Mouse (Mus musculus): Measurements from ENCODE around the gene Cxcl9. TPM values are rescaled to one million over a fixed set of nuclear protein-coding genes. Genes with fewer than 3 reads are reported as not detected.

Cxcl9 gene
- polyA plus RNA-seq, 1 experiment = not detected

DNA sequence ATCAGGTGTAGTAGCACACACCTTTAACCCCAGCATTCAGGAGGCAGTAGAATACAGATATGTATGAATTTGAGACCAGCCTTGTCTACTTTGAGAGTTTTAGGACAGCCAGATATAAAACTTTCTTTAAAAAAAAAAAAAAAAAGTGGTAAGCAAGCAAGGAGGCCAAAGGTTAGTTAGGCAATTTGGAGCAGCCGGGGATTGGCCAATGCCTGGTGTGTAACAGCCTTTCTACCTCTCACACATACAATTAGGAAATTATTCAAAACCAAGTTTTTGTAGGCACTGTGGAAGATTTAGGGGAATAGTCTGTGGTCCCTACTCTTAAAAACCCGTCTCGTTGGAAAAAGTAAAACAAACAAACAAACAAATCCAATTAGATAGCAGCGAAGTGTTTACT lies 5.3 kb downstream of the Cxcl9 start:
- H3K4me3 ChIP-seq (ENCODE audit: insufficient read depth, low read length) = no peak overlapping the region
- TF ChIP-seq CTCF (IDR thresholded peaks at IDR 0.05; ENCODE audit: extremely low read depth, insufficient read depth, low read length) (no peak), POLR2A (IDR thresholded peaks at IDR 0.05; ENCODE audit: extremely low read depth, insufficient read depth, low read length) (no peak)
- no peak overlapping the region for H3K27ac ChIP-seq (ENCODE audit: insufficient read depth, low read length)
- no peaks in the 10 kb centered on the region for H3K4me1 ChIP-seq (ENCODE audit: control insufficient read depth, insufficient read depth, low read length)

DNA sequence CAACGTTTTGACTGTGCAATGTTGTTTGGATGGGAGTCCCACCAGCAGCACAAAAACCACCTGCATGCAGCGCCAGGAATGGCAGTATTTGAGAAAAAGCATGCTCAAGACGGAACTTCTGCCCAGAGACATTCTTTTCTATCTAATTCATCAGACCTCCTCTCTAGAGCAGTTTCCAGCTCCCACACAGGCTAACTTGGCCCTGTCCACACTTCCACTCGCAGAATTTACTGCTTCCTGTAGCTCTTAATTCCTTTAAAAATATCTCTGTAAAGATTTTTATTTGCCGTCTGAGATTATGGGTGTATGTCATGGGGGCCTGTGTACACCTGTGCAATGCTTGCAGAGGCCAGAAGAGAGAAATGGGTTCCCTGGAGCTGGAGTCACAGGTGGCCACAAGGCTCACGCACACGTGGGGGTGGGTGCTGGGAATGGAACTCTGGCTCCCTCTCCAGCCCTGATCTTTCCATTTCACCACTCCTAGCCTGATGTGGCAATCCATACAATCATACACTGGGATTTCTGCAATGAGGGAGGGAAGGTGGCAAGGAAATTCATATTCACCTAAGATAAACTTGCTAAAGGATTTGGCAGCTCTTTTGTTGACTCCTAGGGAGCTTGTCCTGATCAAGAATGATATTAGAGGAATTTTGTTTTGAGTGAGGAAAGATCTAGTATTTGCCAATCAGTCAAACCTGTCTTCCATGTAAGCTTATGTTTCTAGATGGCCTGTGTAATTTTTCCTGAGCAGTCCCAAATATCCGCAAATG lies 6.1 kb downstream of the Cxcl9 start:
- Histone ChIP-seq H3K4me1 (ENCODE audit: control insufficient read depth, insufficient read depth, low read length) (no peaks in the 10 kb centered on the region), H3K27ac (ENCODE audit: insufficient read depth, low read length) (no peak overlapping the region), H3K4me3 (ENCODE audit: insufficient read depth, low read length) (no peak overlapping the region)
- TF ChIP-seq POLR2A (IDR thresholded peaks at IDR 0.05; ENCODE audit: extremely low read depth, insufficient read depth, low read length) (no peak), CTCF (IDR thresholded peaks at IDR 0.05; ENCODE audit: extremely low read depth, insufficient read depth, low read length) (no peak)

GRCm38 (mm10) chr5:92318596-92318995 lies 9.3 kb downstream of the Cxcl9 start:
- no peak overlapping the region for H3K4me3 ChIP-seq (ENCODE audit: insufficient read depth, low read length)
- no peak overlapping the region for H3K27ac ChIP-seq (ENCODE audit: insufficient read depth, low read length)
- no peaks in the 10 kb centered on the region for H3K4me1 ChIP-seq (ENCODE audit: control insufficient read depth, insufficient read depth, low read length)
- TF ChIP-seq POLR2A (IDR thresholded peaks at IDR 0.05; ENCODE audit: extremely low read depth, insufficient read depth, low read length) (no peak), CTCF (IDR thresholded peaks at IDR 0.05; ENCODE audit: extremely low read depth, insufficient read depth, low read length) (no peak)

- Histone ChIP-seq H3K27ac (ENCODE audit: insufficient read depth, low read length) (no peak overlapping the region), H3K4me3 (ENCODE audit: insufficient read depth, low read length) (no peak overlapping the region), H3K4me1 (ENCODE audit: control insufficient read depth, insufficient read depth, low read length) (no peaks in the 10 kb centered on the region)
- no peak for TF ChIP-seq CTCF (IDR thresholded peaks at IDR 0.05; ENCODE audit: extremely low read depth, insufficient read depth, low read length)
- TF ChIP-seq POLR2A (IDR thresholded peaks at IDR 0.05; ENCODE audit: extremely low read depth, insufficient read depth, low read length) = no peak
These were observed 9.8 kb downstream of the Cxcl9 start for GRCm38 (mm10) chr5:92318119-92318518.

GRCm38 (mm10) chr5:92313776-92314175 lies 14.1 kb downstream of the Cxcl9 start:
- no peak overlapping the region for H3K27ac ChIP-seq (ENCODE audit: insufficient read depth, low read length)
- H3K4me1 ChIP-seq (ENCODE audit: control insufficient read depth, insufficient read depth, low read length) = peaks cover 1% of the 10 kb centered on the region; the same call in 1 of the 2 replicates
- TF ChIP-seq POLR2A (IDR thresholded peaks at IDR 0.05; ENCODE audit: extremely low read depth, insufficient read depth, low read length) (no peak), CTCF (IDR thresholded peaks at IDR 0.05; ENCODE audit: extremely low read depth, insufficient read depth, low read length) (no peak)
- H3K4me3 ChIP-seq (ENCODE audit: insufficient read depth, low read length) = no peak overlapping the region

DNA sequence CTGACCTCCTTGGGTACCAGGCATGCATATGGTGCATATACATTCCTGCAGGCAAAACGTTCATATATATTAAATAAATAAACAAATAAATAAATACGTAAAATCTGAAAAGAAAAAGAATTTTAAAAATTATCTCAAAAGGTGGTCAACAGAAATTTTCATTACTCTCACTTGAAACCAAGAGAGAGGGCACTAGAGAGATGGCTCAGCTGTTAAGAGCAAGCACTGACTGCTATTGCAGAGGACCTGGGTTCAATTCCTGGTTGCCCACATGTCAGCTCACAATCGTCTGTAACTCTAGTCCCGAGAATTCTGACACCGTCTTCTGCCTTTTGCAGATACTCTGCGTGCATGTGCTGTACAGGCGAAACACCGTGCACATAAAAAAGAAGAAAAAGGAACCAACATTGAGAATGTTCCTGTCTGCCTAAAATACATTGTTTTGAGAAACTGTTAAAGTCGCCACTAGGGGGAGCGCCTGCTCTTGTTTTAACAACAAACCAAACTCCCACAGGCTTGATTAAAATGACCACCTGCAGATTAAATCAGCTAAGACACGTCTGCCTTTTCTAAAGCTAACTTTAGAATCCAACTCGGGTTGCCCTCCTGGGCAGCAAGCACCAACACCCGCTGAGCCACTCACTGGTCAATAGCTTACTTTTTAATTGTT lies 15.7 kb downstream of the Cxcl9 start:
- TF ChIP-seq POLR2A (IDR thresholded peaks at IDR 0.05; ENCODE audit: extremely low read depth, insufficient read depth, low read length) = no peak
- TF ChIP-seq CTCF (IDR thresholded peaks at IDR 0.05; ENCODE audit: extremely low read depth, insufficient read depth, low read length) = peak; percentile 52; the same call in 1 of the 2 replicates
- H3K4me1 ChIP-seq (ENCODE audit: control insufficient read depth, insufficient read depth, low read length) = peaks cover 4% of the 10 kb centered on the region; the same call in 1 of the 2 replicates
- H3K27ac ChIP-seq (ENCODE audit: insufficient read depth, low read length) = no peak overlapping the region

GRCm38 (mm10) chr5:92309681-92310511 lies 18.0 kb downstream of the Cxcl9 start, which contains the start of gene Sdad1:
Gene Sdad1 (minus strand): TSS chr5:92310479.
- Histone ChIP-seq H3K27ac (ENCODE audit: insufficient read depth, low read length) (no peak within 1 kb of the TSS), H3K4me3 (ENCODE audit: insufficient read depth, low read length) (peak within 1 kb of the TSS; percentile 78), H3K4me1 (ENCODE audit: control insufficient read depth, insufficient read depth, low read length) (peaks cover 4% of the 10 kb centered on the region)
- TF ChIP-seq POLR2A (IDR thresholded peaks at IDR 0.05; ENCODE audit: extremely low read depth, insufficient read depth, low read length) (peak; percentile 40; the same call in 1 of the 2 replicates), CTCF (IDR thresholded peaks at IDR 0.05; ENCODE audit: extremely low read depth, insufficient read depth, low read length) (peak; percentile 44)

More for the DNA sequence above, 15.7 kb downstream of the Cxcl9 start:
- no peak overlapping the region for H3K4me3 ChIP-seq (ENCODE audit: insufficient read depth, low read length)

DNA sequence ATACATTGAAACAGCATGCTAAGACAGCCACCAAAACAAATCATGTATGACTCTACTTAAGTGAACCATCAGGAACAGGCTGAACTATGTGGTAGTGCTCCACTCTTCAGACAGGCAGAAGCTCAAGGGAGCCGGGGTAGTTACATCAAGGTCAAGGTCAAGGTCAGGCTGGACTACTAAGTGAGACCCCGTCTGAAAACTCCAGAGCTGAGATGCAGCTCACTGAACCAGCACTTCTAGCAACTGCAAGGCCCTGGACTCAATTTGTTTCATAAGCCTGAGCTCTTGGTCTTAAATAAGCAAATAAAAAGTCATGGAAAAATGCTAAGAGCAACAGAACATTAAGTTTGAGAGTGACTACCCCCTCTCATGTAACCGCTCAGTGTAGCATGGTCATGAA lies 23.6 kb downstream of the Cxcl9 start:
- peaks cover 4% of the 10 kb centered on the region for H3K4me1 ChIP-seq (ENCODE audit: control insufficient read depth, insufficient read depth, low read length)
- TF ChIP-seq CTCF (IDR thresholded peaks at IDR 0.05; ENCODE audit: extremely low read depth, insufficient read depth, low read length) (no peak), POLR2A (IDR thresholded peaks at IDR 0.05; ENCODE audit: extremely low read depth, insufficient read depth, low read length) (no peak)
- no peak overlapping the region for H3K4me3 ChIP-seq (ENCODE audit: insufficient read depth, low read length)

DNA sequence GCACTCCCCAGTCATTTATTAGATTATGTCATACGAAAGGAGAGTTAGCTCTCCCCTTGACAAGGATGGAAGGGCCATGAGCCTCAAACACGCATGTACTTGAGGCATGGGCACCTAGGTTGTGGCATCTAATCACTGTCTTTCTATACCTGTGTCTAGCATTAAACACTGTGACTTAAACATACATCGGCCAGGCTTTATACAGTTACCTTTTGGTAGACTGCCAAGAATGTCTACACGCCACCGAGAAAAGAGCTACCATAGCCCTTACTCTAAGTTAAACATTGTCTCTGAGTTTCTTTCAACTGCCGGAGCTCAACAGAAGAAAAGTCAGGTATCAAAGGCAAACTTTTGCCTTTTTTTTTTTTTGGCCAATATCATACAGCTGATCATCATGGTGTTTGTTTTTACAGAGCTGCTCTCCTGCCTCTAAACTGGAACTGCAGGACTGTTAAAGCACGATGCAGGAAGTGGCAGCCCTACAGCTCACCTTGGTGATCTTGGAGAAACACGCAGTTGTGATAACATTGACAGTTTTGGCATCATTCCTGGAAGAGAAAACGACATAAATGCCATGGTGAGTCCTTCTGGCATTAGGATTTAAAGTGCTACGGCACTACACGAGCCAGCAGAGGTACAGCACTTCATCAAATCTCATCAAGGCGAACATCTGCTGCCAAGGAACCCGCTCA lies 25.6 kb downstream of the Cxcl9 start:
- H3K27ac ChIP-seq (ENCODE audit: insufficient read depth, low read length) = no peak overlapping the region
- TF ChIP-seq CTCF (IDR thresholded peaks at IDR 0.05; ENCODE audit: extremely low read depth, insufficient read depth, low read length) = no peak
- no peak for TF ChIP-seq POLR2A (IDR thresholded peaks at IDR 0.05; ENCODE audit: extremely low read depth, insufficient read depth, low read length)
- no peak overlapping the region for H3K4me3 ChIP-seq (ENCODE audit: insufficient read depth, low read length)
- no peaks in the 10 kb centered on the region; the same call in 1 of the 2 replicates for H3K4me1 ChIP-seq (ENCODE audit: control insufficient read depth, insufficient read depth, low read length)

More for the DNA sequence above, 23.6 kb downstream of the Cxcl9 start:
- H3K27ac ChIP-seq (ENCODE audit: insufficient read depth, low read length) = no peak overlapping the region

Measured in cortical plate, adult 2 months (tissue).